Mouse (Mus musculus): ENCODE measurements around the gene March7. TPM values are rescaled to one million over a fixed set of nuclear protein-coding genes. Genes with fewer than 3 reads are reported as not detected.

March7 gene
- polyA plus RNA-seq, 1 experiment, result 66.9 TPM

GRCm38 (mm10) chr2:60176087-60176486 lies 33.6 kb upstream of the March7 start:
- TF ChIP-seq CTCF (IDR thresholded peaks at IDR 0.05; ENCODE audit: low read depth, low read length) (no peak), POLR2A (IDR thresholded peaks at IDR 0.05; ENCODE audit: borderline replicate concordance, low read depth, low read length) (no peak)
- no peak overlapping the region for H3K4me3 ChIP-seq (ENCODE audit: insufficient read depth, low read length)
- H3K27ac ChIP-seq (ENCODE audit: insufficient read depth, low read depth, low read length), result peak overlapping the region; percentile 85
- H3K4me1 ChIP-seq (ENCODE audit: control insufficient read depth, insufficient read depth, low read length), result peaks cover 36% of the 10 kb centered on the region

- TF ChIP-seq POLR2A (IDR thresholded peaks at IDR 0.05; ENCODE audit: borderline replicate concordance, low read depth, low read length) (no peak), CTCF (IDR thresholded peaks at IDR 0.05; ENCODE audit: low read depth, low read length) (no peak)
- Histone ChIP-seq H3K27ac (ENCODE audit: insufficient read depth, low read depth, low read length) (no peak overlapping the region), H3K4me3 (ENCODE audit: insufficient read depth, low read length) (no peak overlapping the region), H3K4me1 (ENCODE audit: control insufficient read depth, insufficient read depth, low read length) (peaks cover 25% of the 10 kb centered on the region)
Measured at GRCm38 (mm10) chr2:60177490-60177889, 32.2 kb upstream of the March7 start.

- H3K4me3 ChIP-seq (ENCODE audit: insufficient read depth, low read length), result no peak overlapping the region
- TF ChIP-seq CTCF (IDR thresholded peaks at IDR 0.05; ENCODE audit: low read depth, low read length), result no peak
- TF ChIP-seq POLR2A (IDR thresholded peaks at IDR 0.05; ENCODE audit: borderline replicate concordance, low read depth, low read length), result no peak
- no peak overlapping the region for H3K27ac ChIP-seq (ENCODE audit: insufficient read depth, low read depth, low read length)
- H3K4me1 ChIP-seq (ENCODE audit: control insufficient read depth, insufficient read depth, low read length), result peaks cover 9% of the 10 kb centered on the region; the same call in 1 of the 2 replicates
Measured at GRCm38 (mm10) chr2:60181696-60182095, 28.0 kb upstream of the March7 start.

- Histone ChIP-seq H3K4me1 (ENCODE audit: control insufficient read depth, insufficient read depth, low read length) (peaks cover 6% of the 10 kb centered on the region), H3K27ac (ENCODE audit: insufficient read depth, low read depth, low read length) (no peak overlapping the region), H3K4me3 (ENCODE audit: insufficient read depth, low read length) (no peak overlapping the region)
- TF ChIP-seq POLR2A (IDR thresholded peaks at IDR 0.05; ENCODE audit: borderline replicate concordance, low read depth, low read length) (no peak), CTCF (IDR thresholded peaks at IDR 0.05; ENCODE audit: low read depth, low read length) (no peak)
Measured at GRCm38 (mm10) chr2:60196841-60197240, 12.8 kb upstream of the March7 start.

- Histone ChIP-seq H3K4me1 (ENCODE audit: control insufficient read depth, insufficient read depth, low read length) (peaks cover 14% of the 10 kb centered on the region), H3K27ac (ENCODE audit: insufficient read depth, low read depth, low read length) (peak overlapping the region; percentile 6; the same call in 1 of the 2 replicates), H3K4me3 (ENCODE audit: insufficient read depth, low read length) (no peak overlapping the region)
- TF ChIP-seq CTCF (IDR thresholded peaks at IDR 0.05; ENCODE audit: low read depth, low read length) (no peak), POLR2A (IDR thresholded peaks at IDR 0.05; ENCODE audit: borderline replicate concordance, low read depth, low read length) (no peak)
Measured at GRCm38 (mm10) chr2:60200051-60200562, 9.6 kb upstream of the March7 start.

- TF ChIP-seq POLR2A (IDR thresholded peaks at IDR 0.05; ENCODE audit: borderline replicate concordance, low read depth, low read length), result no peak
- peak; percentile 63 for TF ChIP-seq CTCF (IDR thresholded peaks at IDR 0.05; ENCODE audit: low read depth, low read length)
- Histone ChIP-seq H3K27ac (ENCODE audit: insufficient read depth, low read depth, low read length) (no peak overlapping the region), H3K4me3 (ENCODE audit: insufficient read depth, low read length) (no peak overlapping the region), H3K4me1 (ENCODE audit: control insufficient read depth, insufficient read depth, low read length) (peaks cover 14% of the 10 kb centered on the region)
Measured at GRCm38 (mm10) chr2:60200667-60201066, 9.0 kb upstream of the March7 start.

GRCm38 (mm10) chr2:60202900-60203530 lies 6.7 kb upstream of the March7 start:
- Histone ChIP-seq H3K27ac (ENCODE audit: insufficient read depth, low read depth, low read length) (no peak overlapping the region), H3K4me3 (ENCODE audit: insufficient read depth, low read length) (no peak overlapping the region), H3K4me1 (ENCODE audit: control insufficient read depth, insufficient read depth, low read length) (peaks cover 20% of the 10 kb centered on the region)
- TF ChIP-seq POLR2A (IDR thresholded peaks at IDR 0.05; ENCODE audit: borderline replicate concordance, low read depth, low read length) (no peak), CTCF (IDR thresholded peaks at IDR 0.05; ENCODE audit: low read depth, low read length) (no peak)

GRCm38 (mm10) chr2:60203733-60204132 lies 6.0 kb upstream of the March7 start:
- TF ChIP-seq CTCF (IDR thresholded peaks at IDR 0.05; ENCODE audit: low read depth, low read length) (no peak), POLR2A (IDR thresholded peaks at IDR 0.05; ENCODE audit: borderline replicate concordance, low read depth, low read length) (no peak)
- H3K27ac ChIP-seq (ENCODE audit: insufficient read depth, low read depth, low read length), result no peak overlapping the region
- peaks cover 23% of the 10 kb centered on the region for H3K4me1 ChIP-seq (ENCODE audit: control insufficient read depth, insufficient read depth, low read length)
- H3K4me3 ChIP-seq (ENCODE audit: insufficient read depth, low read length), result no peak overlapping the region

- H3K27ac ChIP-seq (ENCODE audit: insufficient read depth, low read depth, low read length), result no peak overlapping the region
- H3K4me3 ChIP-seq (ENCODE audit: insufficient read depth, low read length), result no peak overlapping the region
- TF ChIP-seq POLR2A (IDR thresholded peaks at IDR 0.05; ENCODE audit: borderline replicate concordance, low read depth, low read length) (no peak), CTCF (IDR thresholded peaks at IDR 0.05; ENCODE audit: low read depth, low read length) (no peak)
- H3K4me1 ChIP-seq (ENCODE audit: control insufficient read depth, insufficient read depth, low read length), result peaks cover 23% of the 10 kb centered on the region
Measured at GRCm38 (mm10) chr2:60204162-60204561, 5.5 kb upstream of the March7 start.

- Histone ChIP-seq H3K4me1 (ENCODE audit: control insufficient read depth, insufficient read depth, low read length) (peaks cover 19% of the 10 kb centered on the region), H3K4me3 (ENCODE audit: insufficient read depth, low read length) (no peak overlapping the region), H3K27ac (ENCODE audit: insufficient read depth, low read depth, low read length) (no peak overlapping the region)
- TF ChIP-seq POLR2A (IDR thresholded peaks at IDR 0.05; ENCODE audit: borderline replicate concordance, low read depth, low read length) (no peak), CTCF (IDR thresholded peaks at IDR 0.05; ENCODE audit: low read depth, low read length) (no peak)
Measured at GRCm38 (mm10) chr2:60205795-60206194, 3.9 kb upstream of the March7 start.

Measured in bone marrow macrophage, adult 2 months (primary cell).